Mouse (Mus musculus) intestine, embryonic 14.5 days (tissue): ENCODE results near the gene Fubp1. TPM values are rescaled to one million over a fixed set of nuclear protein-coding genes. Genes with fewer than 3 reads are reported as not detected.

Experiments used
- ATAC-seq: fragments of 200-750 bp; cut with Nextera tagmentation; replicated peaks from 2 replicates; pipeline ENCODE4 v1.8.0; 2017; ENCODE audit warnings: low read depth, moderate number of reproducible peaks, moderate TSS enrichment, moderate library complexity; ENCODE audit not compliant: low FRiP score, low TSS enrichment
- DNase-seq: peaks from one replicate; pipeline ENCODE4 v3.0.0-alpha.2; 2018; ENCODE audit warnings: low spot score
- H3K27ac ChIP-seq: fragments of 300-500 bp; sonication (generic); 2 replicates; pipeline ENCODE4 v1.5.1; 2014; ENCODE audit warnings: low read depth, mild to moderate bottlenecking, control low read depth
- H3K27me3 ChIP-seq: fragments of 300-500 bp; sonication (generic); replicated peaks from 2 replicates; pipeline ENCODE4 v1.6.1; 2014; ENCODE audit warnings: low read length, control low read depth; ENCODE audit not compliant: control insufficient read depth, insufficient read depth
- H3K36me3 ChIP-seq: fragments of 300-500 bp; sonication (generic); 2 replicates; pipeline ENCODE4 v1.6.1; 2014; ENCODE audit warnings: low read length, control low read depth; ENCODE audit not compliant: control insufficient read depth, insufficient read depth
- H3K4me1 ChIP-seq: fragments of 300-500 bp; sonication (generic); replicated peaks from 2 replicates; pipeline ENCODE4 v1.6.1; 2014; ENCODE audit warnings: low read length, control low read depth, mixed read lengths; ENCODE audit not compliant: control insufficient read depth, insufficient read depth
- H3K4me2 ChIP-seq: fragments of 300-500 bp; sonication (generic); 2 replicates; pipeline ENCODE4 v1.6.1; 2014; ENCODE audit warnings: low read length
- H3K4me3 ChIP-seq: fragments of 300-500 bp; sonication (generic); 2 replicates; pipeline ENCODE4 v1.5.1; 2014; ENCODE audit warnings: low read depth, low read length, control low read depth, mixed read lengths
- H3K9ac ChIP-seq: fragments of 300-500 bp; sonication (generic); 2 replicates; pipeline ENCODE4 v1.6.1; 2014; ENCODE audit warnings: mild to moderate bottlenecking, low read length
- H3K9me3 ChIP-seq: fragments of 300-500 bp; sonication (generic); 2 replicates; pipeline ENCODE4 v1.6.1; 2016; ENCODE audit warnings: low read length, control low read depth; ENCODE audit not compliant: control insufficient read depth
- WGBS: fragments of 180-500 bp; shearing (Covaris S2); extraction: QIAGEN DNeasy Blood & Tissue Kit; methylation state at CpG from one replicate; pipeline ENCODE4 v1.1.7; 2014; 5-methylcytosine and 5-hydroxymethylcytosine counted together
- polyA plus RNA-seq: library from polyadenylated mRNA; unstranded; fragments of >200 nt; fragmentation: Nextera tagmentation; extraction: Ambion mirVana; gene quantifications from 2 replicates; pipeline ENCODE4 v1.2.1, GENCODE M21; 2014

Fubp1 gene
- polyA plus RNA-seq, result 228 and 242 TPM in 2 replicates

- Histone ChIP-seq H3K4me2 (peak within 1 kb of the TSS; percentile 95), H3K36me3 (peaks cover 14% of the 10 kb centered on the region), H3K4me1 (peaks cover 27% of the 10 kb centered on the region), H3K9me3 (no peaks in the 10 kb centered on the region), H3K4me3 (peak within 1 kb of the TSS; percentile 98), H3K27me3 (no peaks in the 10 kb centered on the region), H3K9ac (peak within 1 kb of the TSS; percentile 100), H3K27ac (peak within 1 kb of the TSS; percentile 100)
- ATAC-seq (peak; percentile 96), DNase-seq (peak; percentile 99)
- under 1% methylated on average over 85 of the region's 85 CpGs for WGBS
These were observed at the start of gene Fubp1, which contains the start of gene Dnajb4 for GRCm38 (mm10) chr3:152209967-152210634. Fubp1 (plus strand) TSS chr3:152210422. Dnajb4 (minus strand) TSS chr3:152210302.

GRCm38 (mm10) chr3:152160607-152161006 is 49.6 kb upstream of the Fubp1 start:
- no peak for DNase-seq
- no peaks in the 10 kb centered on the region for H3K9me3 ChIP-seq
- H3K4me1 ChIP-seq, result 0 out of 2 replicates have a peak, but pooled peaks cover 10% of the 10 kb centered on the region
- ATAC-seq, result no peak
- no peak overlapping the region for H3K9ac ChIP-seq
- H3K36me3 ChIP-seq, result no peaks in the 10 kb centered on the region
- WGBS, result 55% methylated on average over 4 of the region's 4 CpGs
- no peak overlapping the region for H3K4me2 ChIP-seq
- H3K27ac ChIP-seq, result no peak overlapping the region
- peaks cover 3% of the 10 kb centered on the region for H3K27me3 ChIP-seq
- no peak overlapping the region for H3K4me3 ChIP-seq

GRCm38 (mm10) chr3:152163320-152163719 is 46.9 kb upstream of the Fubp1 start:
- 73% methylated on average over 8 of the region's 8 CpGs for WGBS
- H3K9ac ChIP-seq, result no peak overlapping the region
- H3K36me3 ChIP-seq, result no peaks in the 10 kb centered on the region
- peaks cover 14% of the 10 kb centered on the region for H3K4me1 ChIP-seq
- H3K4me2 ChIP-seq, result no peak overlapping the region
- H3K9me3 ChIP-seq, result no peaks in the 10 kb centered on the region
- H3K27ac ChIP-seq, result no peak overlapping the region
- H3K4me3 ChIP-seq, result no peak overlapping the region
- DNase-seq (no peak), ATAC-seq (no peak)
- peaks cover 10% of the 10 kb centered on the region for H3K27me3 ChIP-seq

- DNase-seq, result peak; percentile 62
- peaks cover 10% of the 10 kb centered on the region for H3K27me3 ChIP-seq
- H3K36me3 ChIP-seq, result no peaks in the 10 kb centered on the region
- H3K4me2 ChIP-seq, result peak overlapping the region; percentile 73
- peak overlapping the region; percentile 41 for H3K4me3 ChIP-seq
- no peak for ATAC-seq
- H3K27ac ChIP-seq, result peak overlapping the region; percentile 57
- WGBS, result 38% methylated on average over 9 of the region's 9 CpGs
- peak overlapping the region; percentile 51 for H3K9ac ChIP-seq
- peaks cover 14% of the 10 kb centered on the region for H3K4me1 ChIP-seq
- no peaks in the 10 kb centered on the region for H3K9me3 ChIP-seq
These were observed 45.2 kb upstream of the Fubp1 start for GRCm38 (mm10) chr3:152165014-152165350.

DNA sequence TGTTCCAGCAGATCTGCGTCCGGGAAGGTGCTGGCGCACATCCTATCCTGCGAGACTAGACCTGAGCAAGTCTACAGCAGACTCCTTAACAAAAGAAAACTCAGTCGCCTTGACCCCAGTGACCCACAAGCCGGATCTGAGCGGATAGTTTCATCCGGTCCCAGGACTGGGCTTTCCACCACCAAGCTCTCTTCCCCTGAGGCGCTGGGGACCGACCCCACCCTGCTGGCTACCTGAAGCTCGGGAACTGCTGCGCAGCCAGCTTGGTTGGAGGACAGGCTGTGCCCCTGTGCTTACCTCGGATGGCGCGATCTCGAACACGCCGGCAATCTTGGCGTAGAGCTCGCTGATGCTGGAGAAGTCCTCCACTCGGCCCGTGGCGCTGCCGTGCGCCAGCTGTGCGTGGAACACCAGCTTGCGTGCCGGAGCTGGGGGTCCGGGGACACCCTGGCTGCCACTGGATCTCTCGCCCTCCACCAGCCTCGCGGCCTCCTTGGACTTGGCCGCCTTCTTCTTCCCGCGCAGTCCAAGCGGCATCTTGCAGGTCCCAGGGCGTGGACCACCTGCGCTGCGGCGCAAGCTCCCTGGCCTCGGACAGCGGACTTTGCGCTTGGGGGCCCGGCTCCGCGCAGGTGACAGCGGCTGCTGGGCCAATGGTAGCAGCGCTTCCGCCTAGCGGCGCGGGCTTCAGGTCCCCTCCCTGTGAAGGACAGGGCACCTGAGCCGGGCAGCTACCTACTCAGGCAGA is 44.7 kb upstream of the Fubp1 start:
- Histone ChIP-seq H3K36me3 (no peaks in the 10 kb centered on the region), H3K9ac (peak overlapping the region; percentile 51), H3K4me3 (peak overlapping the region; percentile 41), H3K9me3 (no peaks in the 10 kb centered on the region), H3K4me1 (peaks cover 14% of the 10 kb centered on the region), H3K27me3 (peaks cover 10% of the 10 kb centered on the region), H3K27ac (peak overlapping the region; percentile 57), H3K4me2 (peak overlapping the region; percentile 73)
- ATAC-seq (peak; percentile 92), DNase-seq (peak; percentile 80)
- 3% methylated on average over 53 of the region's 53 CpGs for WGBS

GRCm38 (mm10) chr3:152166099-152166423 is 44.2 kb upstream of the Fubp1 start, which contains the start of gene Gipc2:
Gipc2 (minus strand) TSS chr3:152166230.
- peak; percentile 45; the same call in 1 of the 2 replicates for ATAC-seq

DNA sequence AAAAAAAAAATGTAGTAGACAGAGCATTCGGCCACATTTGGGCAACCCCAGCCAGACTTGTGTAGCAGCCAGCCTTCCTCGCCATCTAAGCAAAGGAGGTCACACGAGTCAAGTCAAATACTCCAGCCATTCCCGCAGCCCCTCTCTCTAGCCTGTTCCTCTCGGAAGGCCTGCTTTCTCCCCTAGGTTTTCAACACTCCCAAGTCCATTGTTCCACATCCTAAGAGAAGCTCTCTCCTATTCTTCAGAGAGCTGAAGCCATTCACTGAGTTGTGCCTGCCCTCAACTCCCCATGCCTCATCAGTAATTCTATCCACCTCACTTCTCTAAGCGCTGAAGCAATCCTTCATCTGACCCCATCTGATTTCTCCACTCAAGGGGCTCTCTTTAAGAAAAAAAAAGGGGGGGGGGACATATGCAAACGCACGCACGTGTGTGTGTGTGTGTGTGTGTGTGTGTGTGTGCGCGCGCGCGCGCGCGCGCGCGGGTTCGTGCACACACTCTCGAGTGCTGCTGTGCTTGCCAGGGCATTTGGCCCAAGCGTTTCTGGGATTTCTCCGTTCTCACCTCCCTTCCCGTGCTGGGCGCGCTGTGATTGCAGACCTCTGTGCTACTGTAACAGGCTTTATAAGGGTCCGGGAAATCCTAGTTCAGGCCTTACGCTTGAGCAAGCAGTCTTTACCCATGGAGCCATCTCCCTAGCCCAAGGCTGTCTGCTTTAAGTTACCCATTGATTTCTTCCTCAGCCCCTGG is 43.3 kb upstream of the Fubp1 start:
- 18% methylated on average over 29 of the region's 29 CpGs for WGBS
- Histone ChIP-seq H3K27me3 (peaks cover 10% of the 10 kb centered on the region), H3K36me3 (no peaks in the 10 kb centered on the region), H3K4me1 (peaks cover 12% of the 10 kb centered on the region), H3K4me2 (peak overlapping the region; percentile 73), H3K4me3 (peak overlapping the region; percentile 13; the same call in 1 of the 2 replicates), H3K9ac (no peak overlapping the region), H3K27ac (no peak overlapping the region), H3K9me3 (no peaks in the 10 kb centered on the region)
- DNase-seq, result no peak
- no peak for ATAC-seq

More at GRCm38 (mm10) chr3:152166099-152166423, 44.2 kb upstream of the Fubp1 start, which contains the start of gene Gipc2:
- H3K4me2 ChIP-seq, result peak within 1 kb of the TSS; percentile 73
- peak within 1 kb of the TSS; percentile 41 for H3K4me3 ChIP-seq
- H3K27ac ChIP-seq, result peak within 1 kb of the TSS; percentile 57
- WGBS, result 18% methylated on average over 10 of the region's 10 CpGs
- peaks cover 10% of the 10 kb centered on the region for H3K27me3 ChIP-seq
- peak within 1 kb of the TSS; percentile 51 for H3K9ac ChIP-seq
- H3K36me3 ChIP-seq, result no peaks in the 10 kb centered on the region
- no peaks in the 10 kb centered on the region for H3K9me3 ChIP-seq
- DNase-seq, result no peak
- H3K4me1 ChIP-seq, result peaks cover 14% of the 10 kb centered on the region

DNA sequence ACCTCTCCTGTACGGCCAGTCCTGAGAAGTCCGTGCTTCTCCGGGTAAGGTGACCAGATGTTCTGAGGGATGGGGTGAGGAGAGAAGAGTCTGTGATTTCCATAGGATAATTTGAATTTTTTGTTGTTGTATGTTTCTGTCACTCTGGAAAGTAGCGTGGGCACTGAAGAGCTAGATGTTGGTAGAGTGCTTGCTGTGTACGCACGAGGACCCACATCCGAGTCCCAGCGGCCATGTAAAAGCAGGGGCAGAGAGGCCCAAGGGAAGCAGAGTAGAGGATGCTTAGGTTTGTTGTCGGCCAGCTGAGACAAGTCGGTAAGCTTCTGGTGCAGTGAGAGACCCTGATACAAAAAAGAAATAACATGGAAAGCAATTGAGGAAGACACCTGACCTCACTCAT is 42.2 kb upstream of the Fubp1 start:
- DNase-seq (no peak), ATAC-seq (no peak)
- H3K4me2 ChIP-seq, result no peak overlapping the region
- H3K27me3 ChIP-seq, result peaks cover 10% of the 10 kb centered on the region
- no peak overlapping the region for H3K9ac ChIP-seq
- H3K4me3 ChIP-seq, result no peak overlapping the region
- no peak overlapping the region for H3K27ac ChIP-seq
- H3K4me1 ChIP-seq, result peaks cover 14% of the 10 kb centered on the region
- no peaks in the 10 kb centered on the region for H3K9me3 ChIP-seq
- 92% methylated on average over 10 of the region's 10 CpGs for WGBS
- no peaks in the 10 kb centered on the region for H3K36me3 ChIP-seq
